ENCODE assay signal across 8 mouse cellular contexts in the genomic region with DNA sequence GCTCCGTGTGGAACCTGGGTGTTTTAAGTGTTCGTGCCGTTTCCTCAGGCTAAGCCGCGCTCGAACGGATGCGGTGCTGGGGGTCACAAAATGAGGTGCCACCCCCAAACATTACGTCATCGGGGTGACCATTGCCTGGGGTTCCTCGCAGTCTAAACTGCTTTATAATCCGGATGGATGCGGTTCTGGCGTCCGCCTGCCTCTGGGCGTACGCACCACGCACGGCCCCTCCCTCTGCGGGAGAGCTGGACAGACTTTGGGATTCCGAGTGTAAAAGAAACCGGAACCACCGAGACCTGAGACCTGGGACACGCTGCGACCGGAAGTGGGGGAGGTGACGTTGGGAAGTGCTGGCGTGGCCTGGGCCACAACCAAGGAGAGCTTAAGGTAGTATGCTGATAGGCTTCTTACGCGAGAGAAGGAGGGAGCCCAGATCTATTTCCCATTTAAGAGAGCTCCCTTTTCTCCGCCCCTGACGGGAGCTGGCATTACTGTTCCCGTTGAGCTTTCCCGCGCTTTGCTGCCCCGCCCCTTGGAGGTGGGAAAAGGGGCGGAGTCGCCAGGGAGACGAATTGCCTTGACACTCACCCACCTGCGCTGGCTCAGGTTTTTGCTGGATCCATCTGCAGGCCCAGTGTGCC. TPM values are rescaled to one million over a fixed set of nuclear protein-coding genes. Genes with fewer than 3 reads are reported as not detected.
DNase-seq lines count a peak whose midpoint lies in the region; ATAC-seq and TF ChIP-seq lines count a peak whose summit lies in the region.

No protein-coding gene starts in this region.

- peak; percentile 95 for DNase-seq in CD4-positive helper T cell, adult 2 months (ENCODE audit: low read depth, low spot score)
- DNase-seq in brain, embryonic 18.5 days (ENCODE audit: low read depth, low spot score): peak; percentile 91
- DNase-seq in kidney, postnatal 0 days (ENCODE audit: low spot score): peak; percentile 98
- DNase-seq in liver, embryonic 11.5 days (ENCODE audit: low spot score): peak; percentile 95
- peak; percentile 97 for DNase-seq in naive thymus-derived CD4-positive, alpha-beta T cell, adult 2 months (ENCODE audit: low read depth)

- WGBS in heart, embryonic 12.5 days: under 1% methylated on average over 40 of the region's 40 CpGs
- WGBS in kidney, postnatal 0 days: under 1% methylated on average over 40 of the region's 40 CpGs
- WGBS in liver, embryonic 11.5 days: under 1% methylated on average over 40 of the region's 40 CpGs
- WGBS in stomach, embryonic 14.5 days: under 1% methylated on average over 39 of the region's 40 CpGs

- peak overlapping the region; percentile 73 for H3K9ac ChIP-seq in heart, embryonic 12.5 days
- peak overlapping the region; percentile 61 for H3K9ac ChIP-seq in kidney, postnatal 0 days (ENCODE audit: low read depth, low read length)
- H3K9ac ChIP-seq in liver, embryonic 11.5 days (ENCODE audit: low read depth, low read length): peak overlapping the region; percentile 82
- H3K9ac ChIP-seq in stomach, embryonic 14.5 days (replicated peaks; ENCODE audit: low read depth, low read length): peak overlapping the region; percentile 61

- H3K27ac ChIP-seq in heart, embryonic 12.5 days (ENCODE audit: poor library complexity, severe bottlenecking): peak overlapping the region; percentile 86
- H3K27ac ChIP-seq in kidney, postnatal 0 days: peak overlapping the region; percentile 92
- H3K27ac ChIP-seq in liver, embryonic 11.5 days (ENCODE audit: low read depth, low read length): peak overlapping the region; percentile 97
- H3K27ac ChIP-seq in stomach, embryonic 14.5 days (ENCODE audit: low read length): peak overlapping the region; percentile 99

- no peaks in the 10 kb centered on the region for H3K9me3 ChIP-seq in heart, embryonic 12.5 days (replicated peaks)
- H3K9me3 ChIP-seq in kidney, postnatal 0 days (replicated peaks; ENCODE audit: low read length): no peaks in the 10 kb centered on the region
- no peaks in the 10 kb centered on the region for H3K9me3 ChIP-seq in liver, embryonic 11.5 days (ENCODE audit: control insufficient read depth, low read length)
- H3K9me3 ChIP-seq in stomach, embryonic 14.5 days (ENCODE audit: control insufficient read depth, low read depth, low read length): no peaks in the 10 kb centered on the region

- H3K36me3 ChIP-seq in heart, embryonic 12.5 days: peaks cover 15% of the 10 kb centered on the region
- H3K36me3 ChIP-seq in kidney, postnatal 0 days (ENCODE audit: insufficient read depth, low read length): peaks cover 11% of the 10 kb centered on the region
- H3K36me3 ChIP-seq in liver, embryonic 11.5 days (ENCODE audit: control insufficient read depth, insufficient read depth, low read length): peaks cover 12% of the 10 kb centered on the region
- H3K36me3 ChIP-seq in stomach, embryonic 14.5 days (ENCODE audit: control insufficient read depth, insufficient read depth, low read length): peaks cover 12% of the 10 kb centered on the region

- ATAC-seq in erythroid progenitor cell, adult 5-6 weeks (replicated peaks; ENCODE audit: low FRiP score, poor library complexity, severe bottlenecking): peak; percentile 70
- ATAC-seq in heart, embryonic 12.5 days (ENCODE audit: insufficient number of reproducible peaks, low FRiP score): peak; percentile 70
- peak; percentile 81 for ATAC-seq in kidney, postnatal 0 days (replicated peaks; ENCODE audit: low FRiP score, low read depth)
- peak; percentile 76 for ATAC-seq in liver, embryonic 11.5 days (replicated peaks; ENCODE audit: low FRiP score)
- ATAC-seq in stomach, embryonic 14.5 days (ENCODE audit: insufficient number of reproducible peaks, insufficient read depth, low FRiP score, low read depth): peak; percentile 80

- peaks cover 26% of the 10 kb centered on the region for H3K4me1 ChIP-seq in heart, embryonic 12.5 days (replicated peaks)
- H3K4me1 ChIP-seq in kidney, postnatal 0 days (replicated peaks; ENCODE audit: insufficient read depth, low read length): 0 out of 2 replicates have a peak, but pooled peaks cover 10% of the 10 kb centered on the region
- H3K4me1 ChIP-seq in liver, embryonic 11.5 days (replicated peaks; ENCODE audit: control insufficient read depth, insufficient read depth, low read length): peaks cover 21% of the 10 kb centered on the region
- peaks cover 17% of the 10 kb centered on the region for H3K4me1 ChIP-seq in stomach, embryonic 14.5 days (ENCODE audit: control insufficient read depth, insufficient read depth, low read length)

- H3K4me2 ChIP-seq in heart, embryonic 12.5 days: peak overlapping the region; percentile 97
- peak overlapping the region; percentile 62 for H3K4me2 ChIP-seq in kidney, postnatal 0 days (ENCODE audit: low read length)
- peak overlapping the region; percentile 72 for H3K4me2 ChIP-seq in liver, embryonic 11.5 days
- H3K4me2 ChIP-seq in stomach, embryonic 14.5 days (replicated peaks; ENCODE audit: low read depth, low read length): peak overlapping the region; percentile 72

- peak overlapping the region; percentile 83 for H3K4me3 ChIP-seq in heart, embryonic 12.5 days
- peak overlapping the region; percentile 54 for H3K4me3 ChIP-seq in kidney, postnatal 0 days (replicated peaks; ENCODE audit: low read depth, low read length)
- H3K4me3 ChIP-seq in liver, embryonic 11.5 days (ENCODE audit: low read depth, low read length): peak overlapping the region; percentile 92
- peak overlapping the region; percentile 82 for H3K4me3 ChIP-seq in stomach, embryonic 14.5 days (ENCODE audit: low read depth, low read length)

- no peaks in the 10 kb centered on the region for H3K27me3 ChIP-seq in heart, embryonic 12.5 days (replicated peaks)
- H3K27me3 ChIP-seq in kidney, postnatal 0 days (ENCODE audit: insufficient read depth, low read length): no peaks in the 10 kb centered on the region
- H3K27me3 ChIP-seq in liver, embryonic 11.5 days (replicated peaks; ENCODE audit: control insufficient read depth, insufficient read depth, low read length): no peaks in the 10 kb centered on the region
- H3K27me3 ChIP-seq in stomach, embryonic 14.5 days (ENCODE audit: control insufficient read depth, insufficient read depth, low read length): no peaks in the 10 kb centered on the region

- no peak for TF ChIP-seq CTCF in kidney, postnatal 0 days (IDR thresholded peaks at IDR 0.05; ENCODE audit: low read depth)

RNA-seq across cellular contexts. Expression of a gene that starts 0.8 kb away (rescaled TPM):
- total RNA-seq in erythroid progenitor cell, adult 5-6 weeks (2015; ENCODE audit: low replicate concordance): 7.9 and 26.0 TPM in 2 replicates
- total RNA-seq in erythroid progenitor cell, adult 5-6 weeks (2017; ENCODE audit: low replicate concordance): 6.6 and 8.1 TPM in 2 replicates
- polyA plus RNA-seq in heart, embryonic 12.5 days (2016; fragmentation: Nextera tagmentation; extraction: Ambion mirVana): 23.2 and 25.6 TPM in 2 replicates
- 19.7 and 20.0 TPM in 2 replicates for polyA plus RNA-seq in kidney, postnatal 0 days (2015; fragmentation: Nextera tagmentation; extraction: Ambion mirVana)
- polyA plus RNA-seq in liver, embryonic 11.5 days (2014; fragmentation: Nextera tagmentation; extraction: Ambion mirVana): 20.2 and 23.7 TPM in 2 replicates
- polyA plus RNA-seq in stomach, embryonic 14.5 days (2014; fragmentation: Nextera tagmentation; extraction: Ambion mirVana): 30.3 and 34.9 TPM in 2 replicates

RNA-seq across cellular contexts. Expression of a gene that starts 26.4 kb away (rescaled TPM):
- total RNA-seq in erythroid progenitor cell, adult 5-6 weeks (2015; ENCODE audit: low replicate concordance): 79.6 and 112 TPM in 2 replicates
- 111 and 160 TPM in 2 replicates for total RNA-seq in erythroid progenitor cell, adult 5-6 weeks (2017; ENCODE audit: low replicate concordance)
- 199 and 214 TPM in 2 replicates for polyA plus RNA-seq in heart, embryonic 12.5 days (2016; fragmentation: Nextera tagmentation; extraction: Ambion mirVana)
- 214 and 231 TPM in 2 replicates for polyA plus RNA-seq in kidney, postnatal 0 days (2015; fragmentation: Nextera tagmentation; extraction: Ambion mirVana)
- polyA plus RNA-seq in liver, embryonic 11.5 days (2014; fragmentation: Nextera tagmentation; extraction: Ambion mirVana): 290 and 304 TPM in 2 replicates
- 229 and 231 TPM in 2 replicates for polyA plus RNA-seq in stomach, embryonic 14.5 days (2014; fragmentation: Nextera tagmentation; extraction: Ambion mirVana)

RNA-seq across cellular contexts. Expression of a gene that starts 41.5 kb away (rescaled TPM):
- total RNA-seq in erythroid progenitor cell, adult 5-6 weeks (2015; ENCODE audit: low replicate concordance): 12.2 and 26.7 TPM in 2 replicates
- 9.5 and 26.1 TPM in 2 replicates for total RNA-seq in erythroid progenitor cell, adult 5-6 weeks (2017; ENCODE audit: low replicate concordance)
- polyA plus RNA-seq in heart, embryonic 12.5 days (2016; fragmentation: Nextera tagmentation; extraction: Ambion mirVana): 18.0 and 20.3 TPM in 2 replicates
- 20.2 and 20.7 TPM in 2 replicates for polyA plus RNA-seq in kidney, postnatal 0 days (2015; fragmentation: Nextera tagmentation; extraction: Ambion mirVana)
- polyA plus RNA-seq in liver, embryonic 11.5 days (2014; fragmentation: Nextera tagmentation; extraction: Ambion mirVana): 17.0 and 20.5 TPM in 2 replicates
- polyA plus RNA-seq in stomach, embryonic 14.5 days (2014; fragmentation: Nextera tagmentation; extraction: Ambion mirVana): 24.7 and 32.8 TPM in 2 replicates

Comparison
In these comparisons a context has a peak if more than half of its experiments do, and no peak if none do; other contexts are left out.
1. Peak in every context shown above with its lines: DNase-seq, ATAC-seq, H3K4me3 ChIP-seq and H3K27ac ChIP-seq.